Mouse (Mus musculus): ENCODE data around the gene Cyfip2. TPM values are rescaled to one million over a fixed set of nuclear protein-coding genes. Genes with fewer than 3 reads are reported as not detected.

Cyfip2 gene
- polyA plus RNA-seq, 1 experiment from 2014 or later = 6.1 TPM

DNA sequence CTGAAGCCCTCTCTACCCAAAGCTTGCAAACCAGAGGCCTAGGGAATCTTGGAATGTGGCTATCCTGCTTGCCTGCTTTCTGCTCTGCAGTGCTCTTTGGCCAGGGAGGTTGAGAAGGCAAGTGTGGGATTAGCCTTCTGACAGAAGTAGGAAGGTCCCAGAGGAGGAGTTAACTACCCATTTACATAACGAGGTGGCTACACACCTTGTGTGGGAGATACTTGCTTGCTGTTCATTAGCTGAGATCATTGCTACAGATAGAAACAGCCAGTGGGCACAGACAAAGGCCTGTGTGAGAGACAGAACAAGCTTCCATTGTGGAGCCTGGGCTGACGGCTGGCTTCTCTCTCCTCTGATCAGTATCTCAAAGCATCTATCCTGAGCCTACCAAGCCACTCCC, 102.8 kb downstream of the Cyfip2 start:
- H3K36me3 ChIP-seq (replicated peaks; ENCODE audit: insufficient read depth, low read length) = peaks cover 2% of the 10 kb centered on the region; the same call in 1 of the 2 replicates
- DNase-seq (no peak), ATAC-seq (no peak)
- no peaks in the 10 kb centered on the region for H3K9me3 ChIP-seq (ENCODE audit: low read length)
- no peak overlapping the region for H3K9ac ChIP-seq (replicated peaks)
- 55% methylated on average over 2 of the region's 2 CpGs for WGBS (ENCODE audit: insufficient replicate concordance)
- TF ChIP-seq CTCF (IDR thresholded peaks at IDR 0.05; ENCODE audit: low read depth) (no peak), EP300 (IDR thresholded peaks at IDR 0.05; ENCODE audit: low read depth) (no peak)
- H3K4me3 ChIP-seq (ENCODE audit: low read depth, low read length) = no peak overlapping the region
- H3K27ac ChIP-seq (ENCODE audit: low read depth) = no peak overlapping the region
- no peak overlapping the region for H3K4me2 ChIP-seq (ENCODE audit: low read depth, low read length)
- H3K27me3 ChIP-seq (ENCODE audit: insufficient read depth, low read length) = no peaks in the 10 kb centered on the region
- H3K4me1 ChIP-seq (ENCODE audit: insufficient read depth) = peaks cover under 1% of the 10 kb centered on the region; the same call in 1 of the 2 replicates

- H3K4me1 ChIP-seq (ENCODE audit: insufficient read depth) = no peaks in the 10 kb centered on the region
- H3K36me3 ChIP-seq (replicated peaks; ENCODE audit: insufficient read depth, low read length) = peaks cover under 1% of the 10 kb centered on the region
- no peak overlapping the region for H3K4me3 ChIP-seq (ENCODE audit: low read depth, low read length)
- no peak overlapping the region for H3K9ac ChIP-seq (replicated peaks)
- H3K9me3 ChIP-seq (ENCODE audit: low read length) = no peaks in the 10 kb centered on the region
- DNase-seq (no peak), ATAC-seq (no peak)
- H3K27me3 ChIP-seq (ENCODE audit: insufficient read depth, low read length) = no peaks in the 10 kb centered on the region
- 69% methylated on average over 17 of the region's 17 CpGs for WGBS (ENCODE audit: insufficient replicate concordance)
- TF ChIP-seq EP300 (IDR thresholded peaks at IDR 0.05; ENCODE audit: low read depth) = no peak
- TF ChIP-seq CTCF (IDR thresholded peaks at IDR 0.05; ENCODE audit: low read depth) = no peak
- no peak overlapping the region for H3K27ac ChIP-seq (ENCODE audit: low read depth)
- H3K4me2 ChIP-seq (ENCODE audit: low read depth, low read length) = no peak overlapping the region
These were observed 106.8 kb downstream of the Cyfip2 start for GRCm38 (mm10) chr11:46205639-46206409.

DNA sequence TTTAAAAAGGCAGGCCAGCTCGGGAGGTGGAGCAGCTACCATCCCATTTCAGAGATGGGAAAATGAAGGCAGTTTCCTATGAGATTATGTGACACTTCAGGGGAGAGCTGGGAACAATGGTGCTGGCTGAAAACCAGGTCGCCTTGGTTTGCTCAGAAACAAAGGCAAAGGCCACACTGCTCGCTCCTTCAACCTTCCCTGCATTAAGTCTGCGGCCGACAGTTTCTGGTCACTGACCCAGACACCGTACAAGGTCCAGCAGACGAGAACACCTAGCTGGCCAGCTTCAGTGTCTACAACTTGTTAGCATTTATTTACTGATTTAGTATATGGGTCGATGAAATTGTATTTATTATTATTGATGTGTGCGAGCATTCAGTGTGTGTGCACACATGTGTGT, 107.8 kb downstream of the Cyfip2 start:
- Histone ChIP-seq H3K4me2 (ENCODE audit: low read depth, low read length) (no peak overlapping the region), H3K9ac (replicated peaks) (no peak overlapping the region), H3K4me1 (ENCODE audit: insufficient read depth) (no peaks in the 10 kb centered on the region), H3K36me3 (replicated peaks; ENCODE audit: insufficient read depth, low read length) (peaks cover 8% of the 10 kb centered on the region), H3K4me3 (ENCODE audit: low read depth, low read length) (no peak overlapping the region), H3K9me3 (ENCODE audit: low read length) (no peaks in the 10 kb centered on the region), H3K27me3 (ENCODE audit: insufficient read depth, low read length) (no peaks in the 10 kb centered on the region), H3K27ac (ENCODE audit: low read depth) (no peak overlapping the region)
- ATAC-seq (no peak), DNase-seq (no peak)
- no peak for TF ChIP-seq CTCF (IDR thresholded peaks at IDR 0.05; ENCODE audit: low read depth)
- TF ChIP-seq EP300 (IDR thresholded peaks at IDR 0.05; ENCODE audit: low read depth) = no peak
- WGBS (ENCODE audit: insufficient replicate concordance) = 82% methylated on average over 9 of the region's 9 CpGs

- H3K4me3 ChIP-seq (ENCODE audit: low read depth, low read length) = no peak overlapping the region
- DNase-seq (no peak), ATAC-seq (no peak)
- TF ChIP-seq EP300 (IDR thresholded peaks at IDR 0.05; ENCODE audit: low read depth) = no peak
- TF ChIP-seq CTCF (IDR thresholded peaks at IDR 0.05; ENCODE audit: low read depth) = no peak
- peaks cover 14% of the 10 kb centered on the region for H3K36me3 ChIP-seq (replicated peaks; ENCODE audit: insufficient read depth, low read length)
- H3K9ac ChIP-seq (replicated peaks) = no peak overlapping the region
- H3K9me3 ChIP-seq (ENCODE audit: low read length) = no peaks in the 10 kb centered on the region
- H3K27me3 ChIP-seq (ENCODE audit: insufficient read depth, low read length) = no peaks in the 10 kb centered on the region
- no peak overlapping the region for H3K4me2 ChIP-seq (ENCODE audit: low read depth, low read length)
- no peak overlapping the region for H3K27ac ChIP-seq (ENCODE audit: low read depth)
- H3K4me1 ChIP-seq (ENCODE audit: insufficient read depth) = no peaks in the 10 kb centered on the region
- 46% methylated on average over 10 of the region's 10 CpGs for WGBS (ENCODE audit: insufficient replicate concordance)
These were observed 110.1 kb downstream of the Cyfip2 start for GRCm38 (mm10) chr11:46202547-46202887.

DNA sequence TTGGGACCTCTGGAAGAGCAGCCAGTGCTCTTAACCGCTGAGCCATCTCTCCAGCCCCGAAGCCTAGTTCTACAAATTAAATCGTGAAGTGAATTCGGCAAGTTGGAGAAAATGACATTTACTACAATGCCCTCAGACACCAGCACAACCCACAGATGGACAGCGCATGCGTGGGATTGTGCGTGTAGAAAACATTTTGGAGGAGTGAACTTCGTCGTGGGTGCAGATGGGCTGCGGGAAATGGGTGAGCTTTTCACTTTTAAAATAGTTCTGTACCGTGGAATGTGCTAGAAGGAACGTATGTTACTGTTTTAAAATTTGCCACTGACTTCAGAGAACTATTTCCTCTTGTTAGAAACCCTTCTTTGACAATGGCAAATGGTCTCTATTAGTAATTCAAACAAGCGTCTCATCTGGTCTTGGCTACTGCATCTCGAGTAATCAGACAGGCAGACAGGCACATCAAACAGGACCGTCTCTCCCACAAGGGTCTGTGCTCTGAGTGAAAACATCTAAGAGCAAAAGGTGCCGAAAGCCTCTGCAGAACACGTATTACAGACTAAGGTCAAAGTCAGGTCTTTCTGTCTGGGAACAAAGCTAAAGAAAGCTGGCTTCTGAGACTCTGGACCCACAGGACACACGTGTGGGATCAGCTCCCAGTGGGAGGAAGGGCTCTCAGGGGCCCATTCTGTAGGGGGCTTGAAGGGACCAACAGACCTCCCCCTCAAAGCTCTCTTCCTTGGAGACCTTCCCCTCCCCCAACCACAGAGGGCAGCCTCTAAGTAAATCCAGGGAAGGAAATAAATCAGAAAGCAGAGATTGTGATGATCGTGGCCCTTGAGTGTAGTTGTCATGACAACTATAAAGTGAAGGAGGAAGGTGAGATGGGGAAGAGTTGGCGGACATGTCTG, 110.8 kb downstream of the Cyfip2 start:
- no peak overlapping the region for H3K27ac ChIP-seq (ENCODE audit: low read depth)
- no peak for ATAC-seq
- H3K4me3 ChIP-seq (ENCODE audit: low read depth, low read length) = no peak overlapping the region
- no peaks in the 10 kb centered on the region for H3K4me1 ChIP-seq (ENCODE audit: insufficient read depth)
- no peak for TF ChIP-seq EP300 (IDR thresholded peaks at IDR 0.05; ENCODE audit: low read depth)
- H3K9me3 ChIP-seq (ENCODE audit: low read length) = no peaks in the 10 kb centered on the region
- no peaks in the 10 kb centered on the region for H3K27me3 ChIP-seq (ENCODE audit: insufficient read depth, low read length)
- no peak for DNase-seq
- 72% methylated on average over 20 of the region's 20 CpGs for WGBS (ENCODE audit: insufficient replicate concordance)
- peaks cover 14% of the 10 kb centered on the region; the same call in 1 of the 2 replicates for H3K36me3 ChIP-seq (replicated peaks; ENCODE audit: insufficient read depth, low read length)
- no peak overlapping the region for H3K4me2 ChIP-seq (ENCODE audit: low read depth, low read length)
- no peak overlapping the region for H3K9ac ChIP-seq (replicated peaks)

DNA sequence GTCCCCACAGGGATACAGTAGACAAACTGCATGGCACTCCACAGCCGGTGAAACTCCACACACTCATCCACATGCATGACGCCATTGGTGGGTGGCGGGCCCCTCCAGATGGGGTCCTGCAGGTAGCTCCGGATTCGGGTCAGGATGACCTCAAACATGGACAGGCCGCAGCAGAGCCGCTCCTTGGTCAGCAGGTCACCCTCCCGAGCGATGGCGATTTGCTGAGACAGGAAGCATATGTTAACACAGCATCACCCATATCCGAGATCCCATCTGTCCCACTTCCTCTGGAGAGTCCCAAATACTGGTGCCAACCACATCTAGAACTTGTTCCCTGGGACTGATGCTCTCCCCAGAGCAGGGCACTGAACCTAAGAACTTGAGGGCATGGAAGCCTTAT, 112.0 kb downstream of the Cyfip2 start:
- no peak overlapping the region for H3K27ac ChIP-seq (ENCODE audit: low read depth)
- no peaks in the 10 kb centered on the region for H3K9me3 ChIP-seq (ENCODE audit: low read length)
- DNase-seq = no peak
- H3K27me3 ChIP-seq (ENCODE audit: insufficient read depth, low read length) = no peaks in the 10 kb centered on the region
- peaks cover 17% of the 10 kb centered on the region for H3K36me3 ChIP-seq (replicated peaks; ENCODE audit: insufficient read depth, low read length)
- no peak for ATAC-seq
- H3K4me2 ChIP-seq (ENCODE audit: low read depth, low read length) = no peak overlapping the region
- H3K4me1 ChIP-seq (ENCODE audit: insufficient read depth) = no peaks in the 10 kb centered on the region
- 84% methylated on average over 11 of the region's 11 CpGs for WGBS (ENCODE audit: insufficient replicate concordance)
- no peak overlapping the region for H3K9ac ChIP-seq (replicated peaks)
- H3K4me3 ChIP-seq (ENCODE audit: low read depth, low read length) = no peak overlapping the region
- TF ChIP-seq EP300 (IDR thresholded peaks at IDR 0.05; ENCODE audit: low read depth) (no peak), CTCF (IDR thresholded peaks at IDR 0.05; ENCODE audit: low read depth) (no peak)

All from liver, postnatal 0 days (tissue).